Mouse (Mus musculus): ENCODE results near the gene Bbc3.
"Not testable (repeated sequence)": the region's sequence is repeated elsewhere in the genome, so short reads cannot be mapped to it uniquely, and the experiment has no call there.

Gene Bbc3

GRCm38 (mm10) chr7:16294346-16294745 is 13.8 kb upstream of the Bbc3 start:
- DNase-seq (ENCODE audit: low spot score in 2 of 2): peak in 1 of 2 experiments; percentile 39

GRCm38 (mm10) chr7:16294837-16295236 is 13.4 kb upstream of the Bbc3 start:
- DNase-seq (ENCODE audit: low spot score in 2 of 2): peak; percentile 96 to 98

- peak; percentile 82 to 87 for DNase-seq (ENCODE audit: low spot score in 2 of 2)
These were observed 12.8 kb upstream of the Bbc3 start for GRCm38 (mm10) chr7:16295321-16295900.

- DNase-seq (ENCODE audit: low spot score in 2 of 2): peak in 1 of 2 experiments; percentile 16
These were observed 12.0 kb upstream of the Bbc3 start for GRCm38 (mm10) chr7:16296146-16296545.

- DNase-seq (ENCODE audit: low spot score in 2 of 2): peak; percentile 78
These were observed 11.3 kb upstream of the Bbc3 start for GRCm38 (mm10) chr7:16296766-16297390.

- no peak for DNase-seq (ENCODE audit: low spot score in 2 of 2)
These were observed 10.6 kb upstream of the Bbc3 start for GRCm38 (mm10) chr7:16297616-16298015.

GRCm38 (mm10) chr7:16298927-16299326 is 9.3 kb upstream of the Bbc3 start:
- DNase-seq (ENCODE audit: low spot score in 2 of 2): no peak

GRCm38 (mm10) chr7:16299419-16300035 is 8.7 kb upstream of the Bbc3 start:
- peak; percentile 96 for DNase-seq (ENCODE audit: low spot score in 2 of 2)

- DNase-seq (ENCODE audit: low spot score in 2 of 2): not testable (repeated sequence)
These were observed 1.1 kb upstream of the Bbc3 start for GRCm38 (mm10) chr7:16307141-16307540.

GRCm38 (mm10) chr7:16308555-16309317 is 543 bp downstream of the Bbc3 start:
- DNase-seq (ENCODE audit: low spot score in 2 of 2): peak in 1 of 2 experiments; percentile 9

GRCm38 (mm10) chr7:16309318-16310019 is 1.3 kb downstream of the Bbc3 start:
- peak; percentile 74 to 78 for DNase-seq (ENCODE audit: low spot score in 2 of 2)

- peak; percentile 72 to 77 for DNase-seq (ENCODE audit: low spot score in 2 of 2)
These were observed 1.9 kb downstream of the Bbc3 start for GRCm38 (mm10) chr7:16310020-16310520.

- DNase-seq (ENCODE audit: low spot score in 2 of 2): peak; percentile 59 to 63
These were observed 2.6 kb downstream of the Bbc3 start for GRCm38 (mm10) chr7:16310521-16311452.

- peak; percentile 27 to 52 for DNase-seq (ENCODE audit: low spot score in 2 of 2)
These were observed 3.3 kb downstream of the Bbc3 start for GRCm38 (mm10) chr7:16311453-16312004.

- no peak for DNase-seq (ENCODE audit: low spot score in 2 of 2)
These were observed 3.9 kb downstream of the Bbc3 start for GRCm38 (mm10) chr7:16312011-16312671.

- DNase-seq (ENCODE audit: low spot score in 2 of 2): no peak
These were observed 4.6 kb downstream of the Bbc3 start for GRCm38 (mm10) chr7:16312672-16313311.

GRCm38 (mm10) chr7:16313481-16314220 is 5.5 kb downstream of the Bbc3 start:
- peak; percentile 73 to 77 for DNase-seq (ENCODE audit: low spot score in 2 of 2)

- no peak for DNase-seq (ENCODE audit: low spot score in 2 of 2)
These were observed 6.1 kb downstream of the Bbc3 start for GRCm38 (mm10) chr7:16314221-16314775.
